Mouse (Mus musculus) forebrain, postnatal 0 days (tissue): ENCODE measurements around the gene Kcnd2. TPM values are rescaled to one million over a fixed set of nuclear protein-coding genes. Genes with fewer than 3 reads are reported as not detected.

Experiments
- ATAC-seq: fragments of 200-750 bp; cut with Nextera tagmentation; 2 replicates; pipeline ENCODE4 v1.8.0; 2017; ENCODE audit warnings: mild to moderate bottlenecking, moderate library complexity
- DNase-seq: peaks from one replicate; pipeline ENCODE4 v3.0.0-alpha.2; 2015
- H3K27ac ChIP-seq: fragments of 300-500 bp; sonication (generic); 2 replicates; pipeline ENCODE4 v1.5.1; 2014; ENCODE audit warnings: low read depth, mild to moderate bottlenecking, antibody characterized with exemption, low read length, moderate library complexity, mixed read lengths
- H3K27me3 ChIP-seq: fragments of 300-500 bp; sonication (generic); 2 replicates; pipeline ENCODE4 v1.6.1; 2014; ENCODE audit warnings: mild to moderate bottlenecking, low read length, mixed read lengths; ENCODE audit not compliant: insufficient read depth
- H3K36me3 ChIP-seq: fragments of 300-500 bp; sonication (generic); 2 replicates; pipeline ENCODE4 v1.6.1; 2014; ENCODE audit warnings: mild to moderate bottlenecking, moderate library complexity; ENCODE audit not compliant: insufficient read depth
- H3K4me1 ChIP-seq: fragments of 300-500 bp; sonication (generic); 2 replicates; pipeline ENCODE4 v1.6.1; 2014; ENCODE audit warnings: antibody characterized with exemption; ENCODE audit not compliant: insufficient read depth
- H3K4me2 ChIP-seq: fragments of 300-500 bp; sonication (generic); 2 replicates; pipeline ENCODE4 v1.6.1; 2014; ENCODE audit warnings: low read depth, mild to moderate bottlenecking, moderate library complexity
- H3K4me3 ChIP-seq: fragments of 300-500 bp; sonication (generic); 2 replicates; pipeline ENCODE4 v1.5.1; 2014; ENCODE audit warnings: low read depth, low read length, mixed read lengths
- H3K9ac ChIP-seq: fragments of 300-500 bp; sonication (generic); 2 replicates; pipeline ENCODE4 v1.6.1; 2014; ENCODE audit warnings: mild to moderate bottlenecking
- H3K9me3 ChIP-seq: fragments of 300-500 bp; sonication (generic); 2 replicates; pipeline ENCODE4 v1.6.1; 2016; ENCODE audit warnings: low read length
- CTCF ChIP-seq: sonication (generic); IDR thresholded peaks from 2 replicates; pipeline ENCODE4 v1.5.1; 2016; ENCODE audit warnings: antibody characterized with exemption, control low read depth, low read depth
- WGBS: fragments of 180-500 bp; shearing (Covaris S2); extraction: QIAGEN DNeasy Blood & Tissue Kit; methylation state at CpG from one replicate; pipeline ENCODE4 v1.1.7; 2014; 5-methylcytosine and 5-hydroxymethylcytosine counted together
- polyA plus RNA-seq: library from polyadenylated mRNA; unstranded; fragments of >200 nt; fragmentation: Nextera tagmentation; extraction: Ambion mirVana; gene quantifications from 2 replicates; pipeline ENCODE4 v1.2.1, GENCODE M21; 2015
- total RNA-seq: library from RNA; depleted of rRNA; stranded (reverse); fragments of >200 nt; gene quantifications from 2 replicates; pipeline ENCODE4 v1.2.3, GENCODE M21; 2014

Gene Kcnd2
- total and polyA plus RNA-seq, 2 experiments from 2014 or later: 27.3 to 64.4 TPM

DNA sequence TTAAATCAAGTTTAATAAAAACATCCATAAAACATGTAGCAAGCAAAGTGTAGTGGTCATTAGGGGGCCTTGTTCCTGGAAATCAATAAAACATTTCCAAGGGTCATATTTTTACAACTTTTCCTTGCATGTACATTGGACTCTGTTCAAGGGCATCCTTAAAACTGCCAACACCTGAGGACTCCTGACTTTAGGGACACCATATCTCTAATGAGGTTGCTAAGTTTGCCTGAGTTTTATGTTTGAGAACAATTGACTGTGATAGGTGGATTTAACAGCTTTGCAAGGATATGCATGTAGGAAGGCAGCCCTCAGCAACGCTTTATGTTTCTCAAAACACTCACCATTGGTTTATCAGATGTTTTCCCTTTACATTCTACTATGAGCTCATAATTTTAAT is 287.6 kb downstream of the Kcnd2 start:
- Histone ChIP-seq H3K27ac (no peak overlapping the region), H3K4me2 (no peak overlapping the region), H3K9me3 (no peaks in the 10 kb centered on the region), H3K36me3 (no peaks in the 10 kb centered on the region), H3K4me3 (no peak overlapping the region), H3K4me1 (no peaks in the 10 kb centered on the region), H3K27me3 (no peaks in the 10 kb centered on the region), H3K9ac (no peak overlapping the region)
- no peak for TF ChIP-seq CTCF
- no peak for DNase-seq
- ATAC-seq: no peak
- WGBS: 82% methylated on average over 1 of the region's 1 CpGs

DNA sequence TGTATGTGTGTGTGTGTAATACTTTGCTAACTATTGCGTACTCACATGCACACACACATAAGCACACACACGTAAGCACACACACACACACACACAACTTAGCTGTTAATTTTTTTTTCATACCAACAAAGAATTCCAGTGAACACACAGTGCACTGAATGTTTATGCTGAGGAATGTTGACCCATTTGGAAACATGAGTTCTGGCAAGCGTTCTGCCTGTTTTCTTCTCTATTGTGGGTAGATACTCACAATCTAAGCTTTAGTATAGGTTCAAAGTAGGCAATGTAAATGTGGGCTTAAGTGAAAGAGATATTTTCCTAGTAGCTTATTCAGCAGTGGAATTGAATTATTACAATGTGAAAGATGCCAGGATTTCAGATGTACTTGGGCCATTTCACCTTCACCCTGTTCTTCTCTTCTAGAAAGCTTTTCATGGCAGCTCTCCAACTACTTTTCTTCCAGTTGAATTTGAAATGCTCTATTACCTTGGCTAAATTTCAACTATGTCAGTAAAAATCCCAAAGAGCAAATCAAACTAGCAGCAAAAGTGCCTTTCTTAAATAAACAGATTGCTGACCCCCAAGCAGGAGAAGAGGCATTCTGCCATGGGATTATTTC is 295.4 kb downstream of the Kcnd2 start:
- H3K9ac ChIP-seq: no peak overlapping the region
- no peak overlapping the region for H3K4me3 ChIP-seq
- no peak overlapping the region for H3K27ac ChIP-seq

GRCm38 (mm10) chr6:21520351-21520750 is 305.0 kb downstream of the Kcnd2 start:
- DNase-seq (no peak), ATAC-seq (no peak)
- Histone ChIP-seq H3K27me3 (no peaks in the 10 kb centered on the region), H3K36me3 (no peaks in the 10 kb centered on the region), H3K4me3 (no peak overlapping the region), H3K9me3 (no peaks in the 10 kb centered on the region), H3K4me1 (no peaks in the 10 kb centered on the region), H3K9ac (no peak overlapping the region), H3K27ac (no peak overlapping the region), H3K4me2 (no peak overlapping the region)
- 33% methylated on average over 1 of the region's 1 CpGs for WGBS
- no peak for TF ChIP-seq CTCF

More for the DNA sequence above, 295.4 kb downstream of the Kcnd2 start:
- Histone ChIP-seq H3K36me3 (no peaks in the 10 kb centered on the region), H3K27me3 (no peaks in the 10 kb centered on the region), H3K4me1 (no peaks in the 10 kb centered on the region), H3K4me2 (no peak overlapping the region), H3K9me3 (no peaks in the 10 kb centered on the region)
- DNase-seq: no peak
- no peak for TF ChIP-seq CTCF
- no peak for ATAC-seq
- 62% methylated on average over 3 of the region's 3 CpGs for WGBS

DNA sequence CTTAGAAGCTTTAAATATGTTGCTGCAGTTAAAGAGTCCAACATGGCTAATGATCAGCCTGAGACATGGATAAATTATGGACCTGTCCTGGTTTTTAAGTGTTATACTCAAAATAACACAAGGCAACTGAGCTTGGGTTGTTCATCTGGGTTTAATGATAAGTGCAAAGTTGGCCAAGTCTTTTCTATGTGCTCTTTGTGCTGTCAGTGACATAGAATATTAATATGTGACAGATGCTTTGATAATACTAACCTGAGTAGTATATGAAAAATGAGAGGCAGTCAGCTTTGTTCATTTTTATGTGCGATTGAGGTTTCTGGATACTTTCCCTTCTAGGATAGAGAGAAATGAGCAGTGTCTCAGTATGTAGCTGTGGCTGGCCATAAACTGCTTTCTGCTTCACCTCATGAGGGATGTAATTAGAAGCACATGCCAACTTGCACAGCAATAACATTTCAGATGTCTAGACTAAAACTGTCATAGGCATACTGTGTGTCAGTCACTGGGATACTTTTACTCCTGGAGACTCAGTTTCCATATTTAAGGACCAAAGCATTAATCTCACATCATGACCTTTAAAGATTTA is 312.3 kb downstream of the Kcnd2 start:
- ATAC-seq: no peak
- H3K4me3 ChIP-seq: no peak overlapping the region
- WGBS: 93% methylated on average over 1 of the region's 1 CpGs
- H3K36me3 ChIP-seq: no peaks in the 10 kb centered on the region
- no peaks in the 10 kb centered on the region for H3K4me1 ChIP-seq
- DNase-seq: no peak
- TF ChIP-seq CTCF: no peak
- no peak overlapping the region for H3K9ac ChIP-seq
- no peak overlapping the region for H3K27ac ChIP-seq
- H3K27me3 ChIP-seq: no peaks in the 10 kb centered on the region
- no peak overlapping the region for H3K4me2 ChIP-seq
- H3K9me3 ChIP-seq: no peaks in the 10 kb centered on the region

DNA sequence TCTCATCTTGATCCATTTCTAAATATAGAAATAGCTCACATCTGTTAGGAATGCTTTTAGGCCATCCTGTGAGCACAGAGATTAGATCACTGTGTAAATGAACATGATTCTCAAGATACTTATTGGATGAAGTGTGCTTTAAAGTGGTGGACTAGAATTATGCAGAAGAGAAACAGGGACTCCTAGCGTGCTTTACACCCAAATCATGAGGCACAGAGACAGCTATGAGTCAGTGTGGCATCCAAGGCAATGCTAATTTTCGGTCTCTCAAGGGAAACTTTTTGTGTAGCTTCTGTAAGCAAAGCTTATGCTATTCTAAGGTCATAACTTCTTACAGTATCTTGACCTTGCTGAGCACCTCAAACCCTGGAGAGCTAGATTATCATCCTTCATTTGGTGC is 318.7 kb downstream of the Kcnd2 start:
- no peak overlapping the region for H3K4me2 ChIP-seq
- H3K4me3 ChIP-seq: no peak overlapping the region
- DNase-seq (no peak), ATAC-seq (no peak)
- WGBS: 66% methylated on average over 2 of the region's 2 CpGs
- H3K27me3 ChIP-seq: no peaks in the 10 kb centered on the region
- no peaks in the 10 kb centered on the region for H3K36me3 ChIP-seq
- H3K27ac ChIP-seq: no peak overlapping the region
- no peak for TF ChIP-seq CTCF
- no peaks in the 10 kb centered on the region for H3K4me1 ChIP-seq
- H3K9me3 ChIP-seq: no peaks in the 10 kb centered on the region
- no peak overlapping the region for H3K9ac ChIP-seq

DNA sequence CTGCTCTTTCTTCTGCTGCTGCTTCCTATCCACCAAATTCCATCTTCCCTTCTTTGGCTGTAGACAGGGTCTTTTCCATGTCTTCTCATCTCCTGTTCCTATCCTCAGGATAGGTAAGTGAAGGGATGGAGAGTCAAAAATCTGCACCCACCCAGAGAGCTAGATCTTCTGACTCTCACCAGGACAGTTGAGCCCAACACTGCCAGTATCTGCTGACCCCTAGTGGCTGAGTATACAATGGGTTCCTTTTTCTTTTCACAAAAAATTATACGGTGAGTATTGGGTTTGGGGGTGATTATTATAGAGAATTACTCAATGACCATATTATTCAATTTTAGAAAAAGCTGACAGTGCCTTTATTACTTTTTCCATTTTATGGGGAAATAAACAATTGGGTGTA is 319.5 kb downstream of the Kcnd2 start:
- no peak for ATAC-seq
- H3K9ac ChIP-seq: no peak overlapping the region

GRCm38 (mm10) chr6:21551501-21551900 is 336.2 kb downstream of the Kcnd2 start:
- Histone ChIP-seq H3K9ac (no peak overlapping the region), H3K9me3 (no peaks in the 10 kb centered on the region), H3K4me2 (no peak overlapping the region), H3K4me1 (no peaks in the 10 kb centered on the region), H3K4me3 (no peak overlapping the region), H3K27ac (no peak overlapping the region), H3K36me3 (no peaks in the 10 kb centered on the region), H3K27me3 (no peaks in the 10 kb centered on the region)
- no peak for DNase-seq
- 82% methylated on average over 9 of the region's 9 CpGs for WGBS
- peak; percentile 38; the same call in 1 of the 2 replicates for ATAC-seq
- no peak for TF ChIP-seq CTCF

More for the DNA sequence above, 319.5 kb downstream of the Kcnd2 start:
- Histone ChIP-seq H3K36me3 (no peaks in the 10 kb centered on the region), H3K4me2 (no peak overlapping the region), H3K4me3 (no peak overlapping the region), H3K4me1 (no peaks in the 10 kb centered on the region), H3K27me3 (no peaks in the 10 kb centered on the region), H3K9me3 (no peaks in the 10 kb centered on the region), H3K27ac (no peak overlapping the region)
- DNase-seq: peak; percentile 16
- TF ChIP-seq CTCF: peak; percentile 54
- 22% methylated on average over 1 of the region's 1 CpGs for WGBS
